Mouse (Mus musculus) liver, embryonic 14.5 days (tissue): ENCODE measurements around the gene Pbx2. TPM values are rescaled to one million over a fixed set of nuclear protein-coding genes. Genes with fewer than 3 reads are reported as not detected.

Source experiments
- ATAC-seq: fragments of 200-750 bp; cut with Nextera tagmentation; 2 replicates; pipeline ENCODE4 v1.8.0; 2017; ENCODE audit warnings: moderate number of reproducible peaks, mild to moderate bottlenecking, moderate library complexity; ENCODE audit not compliant: insufficient read depth
- DNase-seq, 3 experiments: peaks; one replicate each; pipeline ENCODE4 v3.0.0-alpha.2; 2012 to 2013; ENCODE audit warnings: low read depth in 3 of 3, low spot score in 3 of 3
- H3K27ac ChIP-seq: fragments of 300-500 bp; sonication (generic); 2 replicates; pipeline ENCODE4 v1.5.1; 2014; ENCODE audit warnings: moderate library complexity, mild to moderate bottlenecking, control low read depth, inconsistent platforms
- H3K27me3 ChIP-seq: fragments of 300-500 bp; sonication (generic); 2 replicates; pipeline ENCODE4 v1.6.1; 2014; ENCODE audit warnings: mild to moderate bottlenecking, low read length, moderate library complexity; ENCODE audit not compliant: control insufficient read depth, insufficient read depth
- H3K36me3 ChIP-seq: fragments of 300-500 bp; sonication (generic); replicated peaks from 2 replicates; pipeline ENCODE4 v1.6.1; 2014; ENCODE audit warnings: low read depth; ENCODE audit not compliant: control insufficient read depth, insufficient read depth
- H3K4me1 ChIP-seq, 2 experiments: fragments of 200-500 bp in 1 of 2; fragments of 300-500 bp in 1 of 2; sonication (generic) in 1 of 2; replicated peaks; 2 replicates each; pipeline ENCODE4 v1.6.1; 2012 to 2014; ENCODE audit warnings: antibody characterized with exemption in 1 of 2, inconsistent platforms in 1 of 2, low read length in 1 of 2; ENCODE audit not compliant: control insufficient read depth in 2 of 2, insufficient read depth in 2 of 2
- H3K4me2 ChIP-seq: fragments of 300-500 bp; sonication (generic); 2 replicates; pipeline ENCODE4 v1.6.1; 2014; ENCODE audit warnings: low read depth, mild to moderate bottlenecking, control low read depth, moderate library complexity
- H3K4me3 ChIP-seq, 2 experiments: fragments of 200-500 bp in 1 of 2; fragments of 300-500 bp in 1 of 2; sonication (generic) in 1 of 2; 2 replicates each; pipeline ENCODE4 v1.5.1; 2012 to 2014; ENCODE audit warnings: low read depth in 2 of 2, low read length in 2 of 2, mild to moderate bottlenecking in 2 of 2, control low read depth in 1 of 2, inconsistent platforms in 1 of 2, moderate library complexity in 1 of 2; ENCODE audit not compliant: insufficient read depth in 1 of 2
- H3K9ac ChIP-seq: fragments of 300-500 bp; sonication (generic); replicated peaks from 2 replicates; pipeline ENCODE4 v1.6.1; 2014; ENCODE audit warnings: mild to moderate bottlenecking, control low read depth, moderate library complexity
- H3K9me3 ChIP-seq: fragments of 300-500 bp; sonication (generic); 2 replicates; pipeline ENCODE4 v1.6.1; 2016; ENCODE audit warnings: low read length, mixed read lengths; ENCODE audit not compliant: control insufficient read depth
- CTCF ChIP-seq: IDR thresholded peaks from 2 replicates; pipeline ENCODE4 v1.5.1; 2016; ENCODE audit warnings: antibody characterized with exemption, low read depth, control low read depth
- EP300 ChIP-seq: IDR thresholded peaks from 2 replicates; pipeline ENCODE4 v1.6.1; 2016; ENCODE audit warnings: antibody characterized with exemption, low read depth
- WGBS: fragments of 180-500 bp; shearing (Covaris S2); extraction: QIAGEN DNeasy Blood & Tissue Kit; methylation state at CpG from one replicate; pipeline ENCODE4 v1.1.7; 2014; ENCODE audit not compliant: insufficient replicate concordance; 5-methylcytosine and 5-hydroxymethylcytosine counted together
- polyA plus RNA-seq, 2 experiments: library from polyadenylated mRNA; depleted of rRNA in 1 of 2; stranded (reverse) in 1 of 2; unstranded in 1 of 2; fragments of >200 nt; fragmentation: Nextera tagmentation in 1 of 2; extraction: Ambion mirVana in 1 of 2; gene quantifications; 2 replicates each; pipeline versions ENCODE4 v1.2.1 to v1.2.3; 2012 to 2014

Gene Pbx2
- polyA plus RNA-seq, 2 experiments: 2.7 to 22.7 TPM

GRCm38 (mm10) chr17:34626773-34627092 lies 35.7 kb downstream of the Pbx2 start:
- WGBS: under 1% methylated on average over 18 of the region's 18 CpGs
- DNase-seq (no peak), ATAC-seq (peak; percentile 36; the same call in 1 of the 2 replicates)
- no peak for TF ChIP-seq EP300
- TF ChIP-seq CTCF: peak; percentile 70
- Histone ChIP-seq H3K27me3 (peaks cover 38% of the 10 kb centered on the region), H3K27ac (0 out of 2 replicates have a peak overlapping the region, but pooled peaks have one; percentile 23), H3K36me3 (no peaks in the 10 kb centered on the region), H3K9ac (peak overlapping the region; percentile 68), H3K4me2 (peak overlapping the region; percentile 88), H3K9me3 (no peaks in the 10 kb centered on the region), H3K4me1 (peaks cover 4 to 9% of the 10 kb centered on the region in 2 experiments), H3K4me3 (peak overlapping the region; percentile 74 to 84)

GRCm38 (mm10) chr17:34627093-34627942 lies 36.3 kb downstream of the Pbx2 start:
- Histone ChIP-seq H3K4me1 (peaks cover 8% of the 10 kb centered on the region in 2 experiments; a peak in 3 of 4 replicates), H3K4me3 (peak overlapping the region; percentile 74 to 84), H3K9me3 (no peaks in the 10 kb centered on the region), H3K4me2 (peak overlapping the region; percentile 88), H3K9ac (peak overlapping the region; percentile 68), H3K36me3 (no peaks in the 10 kb centered on the region), H3K27me3 (peaks cover 44% of the 10 kb centered on the region), H3K27ac (peak overlapping the region; percentile 23; the same call in 1 of the 2 replicates)
- TF ChIP-seq EP300 (no peak), CTCF (no peak)
- ATAC-seq (peak; percentile 70), DNase-seq (peak in 1 of 3 experiments; percentile 54)
- under 1% methylated on average over 44 of the region's 45 CpGs for WGBS

GRCm38 (mm10) chr17:34627943-34628643 lies 37.0 kb downstream of the Pbx2 start, which contains the start of gene Ppt2:
Ppt2 (minus strand) TSS chr17:34628510.
- peak within 1 kb of the TSS; percentile 88 for H3K4me2 ChIP-seq
- H3K36me3 ChIP-seq: no peaks in the 10 kb centered on the region
- H3K27ac ChIP-seq: no peak within 1 kb of the TSS; the same call in 1 of the 2 replicates
- H3K9ac ChIP-seq: peak within 1 kb of the TSS; percentile 68
- ATAC-seq (peak; percentile 6; the same call in 1 of the 2 replicates), DNase-seq (no peak)
- H3K4me1 ChIP-seq: peaks cover 4 to 5% of the 10 kb centered on the region in 2 experiments; a peak in 3 of 4 replicates
- WGBS: 9% methylated on average over 29 of the region's 29 CpGs
- H3K27me3 ChIP-seq: peaks cover 51% of the 10 kb centered on the region
- TF ChIP-seq EP300 (no peak), CTCF (no peak)
- peak within 1 kb of the TSS; percentile 74 to 84 for H3K4me3 ChIP-seq
- H3K9me3 ChIP-seq: no peaks in the 10 kb centered on the region

GRCm38 (mm10) chr17:34628644-34628967 lies 37.5 kb downstream of the Pbx2 start:
- peaks cover 4 to 5% of the 10 kb centered on the region in 2 experiments; a peak in 3 of 4 replicates for H3K4me1 ChIP-seq
- peaks cover 51% of the 10 kb centered on the region for H3K27me3 ChIP-seq
- WGBS: 46% methylated on average over 5 of the region's 5 CpGs
- H3K9ac ChIP-seq: no peak overlapping the region
- DNase-seq: no peak
- TF ChIP-seq CTCF (no peak), EP300 (no peak)
- no peak for ATAC-seq
- no peaks in the 10 kb centered on the region for H3K9me3 ChIP-seq
- H3K4me3 ChIP-seq: no peak overlapping the region
- no peak overlapping the region for H3K27ac ChIP-seq
- peak overlapping the region; percentile 88; the same call in 1 of the 2 replicates for H3K4me2 ChIP-seq
- no peaks in the 10 kb centered on the region for H3K36me3 ChIP-seq
